Mouse (Mus musculus) splenic B cell, adult 2 months (primary cell): ENCODE data around the gene Eif1.
"Not testable (repeated sequence)": the region's sequence is repeated elsewhere in the genome, so short reads cannot be mapped to it uniquely, and the experiment has no call there.

Source experiments
- DNase-seq: peaks from one replicate; pipeline ENCODE4 v3.0.0-alpha.2; 2011; ENCODE audit warnings: low read depth, low spot score
- H3K27me3 ChIP-seq: 2 replicates; pipeline ENCODE4 v1.6.1; 2012; ENCODE audit warnings: mild to moderate bottlenecking, low read length, moderate library complexity, mixed read lengths; ENCODE audit not compliant: control insufficient read depth, poor library complexity, insufficient read depth, severe bottlenecking
- H3K36me3 ChIP-seq: 2 replicates; pipeline ENCODE4 v1.6.1; 2012; ENCODE audit warnings: mild to moderate bottlenecking, low read length, moderate library complexity, mixed read lengths; ENCODE audit not compliant: control insufficient read depth, poor library complexity, insufficient read depth, severe bottlenecking

The Eif1 gene

DNA sequence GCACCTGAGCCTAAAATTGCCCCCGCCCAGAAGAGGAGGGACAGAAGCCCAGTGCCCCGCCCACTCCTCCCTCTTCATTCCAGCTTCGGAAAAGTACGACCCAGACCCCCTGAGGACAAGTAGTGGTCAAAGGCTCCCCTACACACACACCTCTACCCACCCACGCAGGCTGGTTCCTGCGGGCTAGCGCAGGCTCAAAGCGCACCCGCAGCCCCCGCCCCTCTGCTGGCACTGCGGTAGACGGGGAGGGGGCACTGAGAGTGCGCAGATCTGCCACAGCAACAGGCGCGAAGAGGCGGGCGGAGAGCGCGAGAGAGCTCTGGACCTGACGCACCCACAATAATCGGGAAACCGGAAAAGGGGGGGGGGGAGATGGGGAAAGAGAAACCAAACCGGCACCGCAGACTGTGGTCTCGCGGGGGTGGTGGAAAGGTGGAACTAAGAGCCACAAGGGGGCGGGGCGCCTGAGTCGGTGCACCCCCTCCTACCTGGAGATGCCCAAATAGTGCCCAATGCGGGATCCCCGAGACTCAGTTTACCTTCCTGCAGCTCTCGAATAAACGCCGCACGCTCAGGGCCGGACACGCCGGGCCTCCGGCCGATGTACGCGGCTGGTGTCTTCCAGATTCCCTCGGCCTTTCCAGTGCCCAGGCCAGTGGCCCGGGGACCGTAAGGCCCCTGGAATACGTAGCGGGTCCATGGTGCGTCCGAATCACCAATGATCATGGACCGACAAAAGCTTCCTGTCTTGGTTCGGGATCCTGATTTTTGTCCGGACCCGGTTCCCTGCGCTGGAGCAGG lies 35.7 kb downstream of the Eif1 start:
- DNase-seq, result peak; percentile 69
- Histone ChIP-seq H3K36me3 (no peaks in the 10 kb centered on the region), H3K27me3 (peaks cover 3% of the 10 kb centered on the region)

DNA sequence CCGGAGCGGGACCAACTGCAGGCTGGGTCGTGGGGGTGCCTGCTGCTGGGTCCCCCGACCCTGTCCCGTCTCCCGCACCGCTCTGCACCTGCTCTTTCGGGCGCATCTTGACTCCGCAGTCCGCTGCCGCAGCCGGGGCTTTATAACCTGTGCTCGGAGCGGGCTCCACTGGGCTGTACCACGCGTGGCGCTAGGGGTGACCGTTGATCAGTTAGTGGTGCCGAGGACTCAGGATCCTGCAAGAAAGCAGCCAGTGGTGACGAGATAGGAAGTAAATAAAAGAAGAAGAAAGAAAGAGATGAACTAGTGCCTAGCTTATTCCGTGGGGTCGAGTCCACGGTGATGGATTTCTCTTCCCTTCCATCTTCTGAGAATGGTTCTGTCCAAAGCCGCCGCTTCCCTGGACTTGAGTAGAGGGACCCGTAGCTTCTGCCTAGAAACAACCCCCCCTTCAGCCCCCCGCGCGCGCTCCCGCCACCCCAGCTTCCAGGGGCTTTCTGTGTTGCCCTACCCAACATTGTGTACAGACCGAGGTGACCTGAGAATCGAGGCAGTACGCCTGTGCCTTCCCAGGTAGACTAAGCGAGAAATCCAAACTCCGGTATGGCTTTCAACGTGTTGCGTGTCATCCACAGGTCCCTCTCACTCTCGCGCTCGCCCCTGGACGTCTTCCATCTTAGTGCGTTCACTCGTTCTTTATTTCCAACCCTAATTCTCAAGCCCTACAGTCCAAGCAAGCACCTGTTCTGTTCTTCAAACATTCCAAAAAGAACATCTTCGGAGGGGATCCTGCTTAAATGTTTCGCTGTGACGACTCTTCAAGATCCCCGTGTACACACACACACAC lies 36.5 kb downstream of the Eif1 start, which contains the start of gene Hap1:
Gene Hap1 (minus strand): TSS at position 157 of the 847 bp plus-strand sequence.
- Histone ChIP-seq H3K27me3 (peaks cover 3% of the 10 kb centered on the region), H3K36me3 (no peaks in the 10 kb centered on the region)
- peak; percentile 68 for DNase-seq

DNA sequence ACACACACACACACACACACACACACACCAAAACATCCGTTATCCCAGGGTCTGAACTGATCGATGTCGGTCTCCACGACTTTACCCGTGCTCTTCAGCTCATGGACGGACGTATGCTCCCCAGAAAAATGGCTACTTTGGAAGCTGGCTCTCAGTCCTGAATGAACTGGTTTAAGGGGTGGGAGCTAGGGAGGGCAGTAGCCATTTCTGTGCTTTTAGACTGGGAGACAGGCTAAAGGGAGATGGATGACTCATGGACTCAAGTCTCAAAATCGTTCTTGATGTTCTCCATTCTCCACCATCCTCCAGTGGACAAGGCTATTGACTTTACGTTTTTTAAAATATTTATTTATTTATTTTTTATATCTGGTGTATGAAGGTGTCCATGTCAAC lies 37.1 kb downstream of the Eif1 start:
- peaks cover 3% of the 10 kb centered on the region for H3K27me3 ChIP-seq
- H3K36me3 ChIP-seq, result no peaks in the 10 kb centered on the region
- no peak for DNase-seq

GRCm38 (mm10) chr11:100357408-100357807 lies 37.7 kb downstream of the Eif1 start:
- no peak for DNase-seq
- H3K36me3 ChIP-seq, result no peaks in the 10 kb centered on the region
- H3K27me3 ChIP-seq, result peaks cover 3% of the 10 kb centered on the region

DNA sequence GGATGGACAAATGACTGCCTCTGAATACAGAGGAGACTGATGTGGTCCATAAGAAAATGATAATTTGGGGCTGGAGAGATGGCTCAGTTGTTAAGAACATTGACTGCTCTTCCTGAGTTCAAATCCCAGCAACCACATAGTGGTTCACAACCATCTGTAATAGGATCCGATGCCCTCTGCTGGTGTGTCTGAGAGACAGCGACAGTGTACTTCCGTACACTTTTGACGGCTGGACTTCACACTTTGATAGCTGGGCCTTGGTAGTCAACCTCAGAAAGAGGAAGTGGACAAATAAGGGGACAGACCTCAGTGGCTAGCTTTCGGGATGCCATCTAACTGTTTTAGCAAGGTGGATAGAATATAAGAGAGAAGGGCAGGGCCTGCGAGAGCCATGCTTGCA lies 40.5 kb downstream of the Eif1 start:
- no peak for DNase-seq
- Histone ChIP-seq H3K27me3 (peaks cover 3% of the 10 kb centered on the region), H3K36me3 (no peaks in the 10 kb centered on the region)

DNA sequence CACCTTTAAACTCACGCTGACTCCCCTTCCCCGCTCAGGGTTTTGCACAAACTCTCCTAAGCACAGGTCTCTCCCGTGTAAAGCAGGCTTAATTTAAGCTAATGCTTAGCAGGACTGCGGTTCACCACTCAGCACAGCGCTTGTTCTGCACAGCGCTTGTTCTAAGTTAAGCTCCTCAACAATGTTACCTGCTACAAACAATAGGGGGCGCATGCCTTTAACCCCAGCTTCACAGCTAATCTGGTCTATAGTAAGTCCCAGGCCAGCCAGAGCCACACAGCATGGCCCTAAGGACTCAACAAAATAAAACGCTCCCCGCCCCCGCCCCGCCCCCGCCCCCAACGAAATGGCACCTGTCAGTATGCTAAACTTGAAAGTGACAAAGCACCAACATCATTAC lies 41.4 kb downstream of the Eif1 start:
- H3K36me3 ChIP-seq, DNase-seq, H3K27me3 ChIP-seq: not testable (repeated sequence)

DNA sequence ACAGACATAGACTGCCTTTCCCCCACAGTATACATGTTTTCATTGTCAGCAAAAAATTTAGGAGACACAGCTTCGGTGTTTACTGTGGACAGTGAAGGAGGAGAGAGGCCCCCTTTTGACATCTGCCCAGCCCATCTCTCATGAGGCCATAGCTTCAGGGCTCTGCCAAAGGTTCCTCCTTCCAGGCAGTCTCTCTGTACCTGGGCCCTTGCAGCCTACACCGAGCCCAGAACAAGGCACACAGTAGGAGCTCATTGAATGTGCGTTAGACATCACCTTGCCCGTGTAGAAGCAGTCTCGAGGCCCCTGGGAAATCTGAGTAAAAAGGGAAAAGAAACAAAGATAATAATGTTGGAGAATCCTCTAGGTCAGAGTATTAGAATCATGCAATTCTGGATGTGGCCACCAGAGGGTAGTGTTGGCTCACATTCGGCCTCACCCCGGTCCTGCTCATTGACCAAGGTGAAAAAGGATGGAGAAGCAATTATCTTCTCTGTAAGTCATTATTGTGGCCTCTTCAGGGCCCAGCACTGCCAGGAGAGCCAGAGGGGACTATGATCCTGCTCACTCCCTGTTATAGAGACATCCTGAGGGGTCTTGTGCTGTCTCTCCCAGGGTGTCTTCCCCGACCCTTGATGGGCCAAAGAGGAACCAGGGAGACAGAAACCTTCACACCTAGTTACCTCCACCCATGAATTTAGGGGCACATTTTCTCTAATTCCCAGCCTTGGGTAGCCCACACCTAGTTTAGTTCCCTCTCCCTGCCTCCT lies 42.7 kb downstream of the Eif1 start:
- Histone ChIP-seq H3K36me3 (no peaks in the 10 kb centered on the region), H3K27me3 (no peaks in the 10 kb centered on the region)
- DNase-seq, result peak; percentile 84

- peak; percentile 66 for DNase-seq
- no peaks in the 10 kb centered on the region for H3K36me3 ChIP-seq
- no peaks in the 10 kb centered on the region for H3K27me3 ChIP-seq
Measured at GRCm38 (mm10) chr11:100362979-100363562, 43.4 kb downstream of the Eif1 start.

DNA sequence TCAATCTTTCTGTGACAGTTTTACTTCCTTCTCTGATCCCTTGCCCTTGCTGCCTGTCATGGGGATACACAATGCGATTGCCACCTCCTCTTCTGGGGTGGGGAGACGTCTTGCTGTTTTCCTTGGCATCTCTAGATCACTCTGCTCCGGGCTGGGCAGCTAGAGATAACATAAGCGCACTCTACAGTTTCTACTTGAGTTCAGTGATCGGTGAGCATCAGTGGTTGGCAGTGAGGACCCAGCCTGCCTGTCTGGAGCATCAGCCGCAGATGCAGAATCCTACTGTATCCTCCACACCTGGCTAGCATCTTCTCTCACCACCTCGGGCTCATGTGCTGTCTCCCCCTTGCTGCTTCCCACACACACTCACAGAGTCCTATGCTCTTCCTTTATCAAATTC lies 49.5 kb downstream of the Eif1 start:
- H3K27me3 ChIP-seq, result no peaks in the 10 kb centered on the region
- no peak for DNase-seq
- H3K36me3 ChIP-seq, result no peaks in the 10 kb centered on the region

- Histone ChIP-seq H3K36me3 (no peaks in the 10 kb centered on the region), H3K27me3 (no peaks in the 10 kb centered on the region)
- DNase-seq, result no peak
Measured at GRCm38 (mm10) chr11:100369822-100370221, 50.1 kb downstream of the Eif1 start.
